ENCODE assay signal across 8 mouse cellular contexts in genomic region chr7:30588676-30589434, GRCm38 (mm10). TPM values are rescaled to one million over a fixed set of nuclear protein-coding genes. Genes with fewer than 3 reads are reported as not detected.
DNase-seq lines count a peak whose midpoint lies in the region; ATAC-seq lines count a peak whose summit lies in the region.

Gene Kmt2b, minus strand, starts transcription at chr7:30588726.

- H3K4me1 ChIP-seq in heart, embryonic 10.5 days = peaks cover 19% of the 10 kb centered on the region
- peaks cover 26% of the 10 kb centered on the region for H3K4me1 ChIP-seq in kidney, embryonic 15.5 days

- H3K4me3 ChIP-seq in heart, embryonic 10.5 days = peak within 1 kb of the TSS; percentile 95
- H3K4me3 ChIP-seq in kidney, embryonic 15.5 days (replicated peaks) = peak within 1 kb of the TSS; percentile 72

- under 1% methylated on average over 54 of the region's 68 CpGs for WGBS in heart, embryonic 10.5 days
- under 1% methylated on average over 54 of the region's 68 CpGs for whole genome bisulfite sequencing in kidney, embryonic 15.5 days

- H3K27ac ChIP-seq in heart, embryonic 10.5 days = peak within 1 kb of the TSS; percentile 94
- H3K27ac ChIP-seq in kidney, embryonic 15.5 days = peak within 1 kb of the TSS; percentile 94

- no peaks in the 10 kb centered on the region for H3K27me3 ChIP-seq in heart, embryonic 10.5 days (ENCODE audit: insufficient read depth, poor library complexity, severe bottlenecking)
- no peaks in the 10 kb centered on the region for H3K27me3 ChIP-seq in kidney, embryonic 15.5 days

- H3K9me3 ChIP-seq in heart, embryonic 10.5 days = no peaks in the 10 kb centered on the region
- no peaks in the 10 kb centered on the region for H3K9me3 ChIP-seq in kidney, embryonic 15.5 days (replicated peaks)

- peak within 1 kb of the TSS; percentile 97 for H3K9ac ChIP-seq in kidney, embryonic 15.5 days

- peak within 1 kb of the TSS; percentile 90 for H3K4me2 ChIP-seq in kidney, embryonic 15.5 days

- peaks cover 30% of the 10 kb centered on the region for H3K36me3 ChIP-seq in heart, embryonic 10.5 days
- H3K36me3 ChIP-seq in kidney, embryonic 15.5 days = peaks cover 28% of the 10 kb centered on the region

- peak; percentile 90 for DNase-seq in B cell, adult 2 months
- peak; percentile 99 for DNase-seq in brain, adult 2 months (ENCODE audit: low read depth, low spot score)
- peak; percentile 99 for DNase-seq in heart, embryonic 10.5 days (ENCODE audit: low spot score)
- peak; percentile 98 for DNase-seq in liver
- peak; percentile 95 to 97 for DNase-seq in spleen, postnatal 4 days (ENCODE audit: low spot score in 2 of 2)

- peak; percentile 88 for ATAC-seq in erythroblast, adult 5-6 weeks (replicated peaks; ENCODE audit: low FRiP score, poor library complexity, severe bottlenecking)
- peak; percentile 97 for ATAC-seq in kidney, embryonic 15.5 days (replicated peaks; ENCODE audit: low FRiP score)
- ATAC-seq in monocyte, adult 5-6 weeks (replicated peaks; ENCODE audit: insufficient number of reproducible peaks, low FRiP score, low TSS enrichment, poor library complexity, severe bottlenecking) = peak; percentile 73

RNA-seq across cellular contexts. Expression of gene Kmt2b, which starts in this region (rescaled TPM):
- total RNA-seq in erythroblast, adult 5-6 weeks (2015; ENCODE audit: low replicate concordance) = 31.1 and 35.0 TPM in 2 replicates
- total RNA-seq in erythroblast, adult 5-6 weeks (2017; ENCODE audit: low replicate concordance) = 14.9 and 21.2 TPM in 2 replicates
- 5.6 and 8.3 TPM in 2 replicates for polyA plus RNA-seq in heart, embryonic 10.5 days (2016; fragmentation: Nextera tagmentation; extraction: Ambion mirVana)
- 6.7 and 10.9 TPM in 2 replicates for polyA plus RNA-seq in kidney, embryonic 15.5 days (2015; fragmentation: Nextera tagmentation; extraction: Ambion mirVana)
- 15.4 to 44.0 TPM (median 23.8 TPM) in 3 replicates for total RNA-seq in monocyte, adult 5-6 weeks (2017)

Comparison
In these comparisons a context has a peak if more than half of its experiments do, and no peak if none do; other contexts are left out.
1. Peak in every context shown above with its lines: DNase-seq, ATAC-seq, H3K4me3 ChIP-seq and H3K27ac ChIP-seq.